Mouse (Mus musculus) cerebellum, adult 2 months (tissue): ENCODE results near the gene Rapgef2. TPM values are rescaled to one million over a fixed set of nuclear protein-coding genes. Genes with fewer than 3 reads are reported as not detected.
A peak's percentile ranks its signal among the peaks of the same experiment; 100 is the strongest.

Experiments
- DNase-seq, 2 experiments: peaks; one replicate each; pipeline ENCODE4 v3.0.0; 2021
- H3K27ac ChIP-seq: fragments of 200-500 bp; 2 replicates; pipeline ENCODE4 v1.5.1; 2012; ENCODE audit warnings: low read length, control low read depth, inconsistent platforms; ENCODE audit not compliant: insufficient read depth
- H3K27me3 ChIP-seq: fragments of 200-500 bp; 2 replicates; pipeline ENCODE4 v1.6.1; 2012; ENCODE audit warnings: inconsistent platforms, mild to moderate bottlenecking, low read length, moderate library complexity; ENCODE audit not compliant: control insufficient read depth, insufficient read depth
- H3K4me1 ChIP-seq: fragments of 200-500 bp; 2 replicates; pipeline ENCODE4 v1.6.1; 2011; ENCODE audit warnings: low read length; ENCODE audit not compliant: control insufficient read depth, insufficient read depth
- H3K4me3 ChIP-seq: fragments of 200-500 bp; replicated peaks from 2 replicates; pipeline ENCODE3; 2011; ENCODE audit warnings: mild to moderate bottlenecking, low read depth, low read length, control low read depth; ENCODE audit not compliant: insufficient read depth
- CTCF ChIP-seq: fragments of 200-500 bp; IDR thresholded peaks from 2 replicates; pipeline ENCODE4 v1.5.1; 2011; ENCODE audit warnings: low read depth, mild to moderate bottlenecking, control low read depth, low read length, moderate library complexity, borderline replicate concordance; ENCODE audit not compliant: insufficient read depth
- POLR2A ChIP-seq: fragments of 200-500 bp; IDR thresholded peaks from 2 replicates; pipeline ENCODE4 v1.6.1; 2011; ENCODE audit warnings: low read length, control low read depth, borderline replicate concordance; ENCODE audit not compliant: insufficient read depth
- WGBS: fragments of 180-500 bp; shearing (Covaris S2); methylation state at CpG from one replicate; pipeline ENCODE4 v1.1.7; 2018; 5-methylcytosine and 5-hydroxymethylcytosine counted together
- polyA plus RNA-seq: library from polyadenylated mRNA; depleted of rRNA; stranded (reverse); fragments of >200 nt; gene quantifications from 2 replicates; pipeline ENCODE4 v1.2.3, GENCODE M21; 2012

Gene Rapgef2
- polyA plus RNA-seq, 1 experiment: 30.5 TPM

DNA sequence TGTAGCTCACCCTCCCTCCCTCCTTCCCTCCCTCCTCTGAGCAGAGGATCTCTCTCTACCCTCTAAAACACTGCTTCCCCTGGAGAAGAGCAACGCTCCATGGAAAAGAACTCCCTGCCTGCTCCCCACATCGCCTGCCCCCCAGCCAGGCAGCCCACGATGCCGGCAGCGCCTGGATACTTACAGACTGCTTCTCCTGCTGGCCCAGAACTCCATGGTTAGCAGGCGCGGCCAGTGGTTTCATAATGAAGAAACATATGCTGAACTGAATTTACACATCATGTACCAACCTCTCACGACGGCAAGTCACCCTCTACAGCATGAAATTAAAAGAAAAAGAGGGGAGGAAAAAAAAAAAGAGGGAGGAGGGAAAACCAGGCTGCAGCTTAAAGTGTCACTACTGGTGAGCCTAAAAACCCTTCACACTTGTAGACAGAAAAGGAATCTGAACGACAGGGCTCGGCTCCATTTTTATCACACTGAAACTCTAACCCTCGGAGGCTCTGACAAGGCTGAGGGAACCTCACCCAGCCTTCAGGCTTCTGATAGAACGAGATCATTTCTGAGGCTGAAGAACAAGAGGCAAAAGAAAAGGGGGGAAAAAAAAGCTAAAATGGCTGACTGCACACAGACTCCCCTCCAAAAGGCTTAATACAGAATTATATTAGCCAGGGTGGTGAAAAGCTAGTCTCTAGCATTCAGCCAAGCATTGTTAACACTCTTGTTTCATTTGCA is 141.5 kb downstream of the Rapgef2 start:
- Histone ChIP-seq H3K4me1 (no peaks in the 10 kb centered on the region; the same call in 1 of the 2 replicates), H3K27me3 (no peaks in the 10 kb centered on the region), H3K27ac (peak overlapping the region; percentile 90), H3K4me3 (peak overlapping the region; percentile 72)
- no peak for TF ChIP-seq CTCF
- peak; percentile 26; the same call in 1 of the 2 replicates for TF ChIP-seq POLR2A
- 2% methylated on average over 13 of the region's 13 CpGs for WGBS
- peak; percentile 63 to 72 for DNase-seq

DNA sequence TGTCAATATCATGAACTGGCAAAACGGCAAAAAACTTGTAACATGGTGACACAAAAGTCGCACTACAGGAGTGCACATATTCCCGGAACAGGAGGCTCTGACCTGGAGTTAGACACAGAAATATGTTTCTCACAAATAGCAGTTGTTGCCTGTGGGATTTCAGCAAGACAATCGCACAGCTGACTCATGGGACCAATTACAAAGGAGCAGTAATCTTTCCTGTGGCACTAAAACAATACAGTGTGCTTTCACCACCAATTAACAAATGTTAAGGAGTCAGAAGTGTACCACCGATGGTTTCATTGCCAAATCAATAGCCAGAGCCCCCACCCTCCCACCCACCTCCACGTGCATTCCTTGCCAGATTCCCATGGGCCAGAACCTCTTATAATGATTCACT is 142.2 kb downstream of the Rapgef2 start:
- peak overlapping the region; percentile 34 for H3K4me3 ChIP-seq
- no peaks in the 10 kb centered on the region for H3K27me3 ChIP-seq
- DNase-seq: peak in 1 of 2 experiments; percentile 29
- no peak overlapping the region for H3K27ac ChIP-seq
- TF ChIP-seq CTCF: no peak
- TF ChIP-seq POLR2A: no peak
- WGBS: 32% methylated on average over 6 of the region's 6 CpGs
- no peaks in the 10 kb centered on the region; the same call in 1 of the 2 replicates for H3K4me1 ChIP-seq

DNA sequence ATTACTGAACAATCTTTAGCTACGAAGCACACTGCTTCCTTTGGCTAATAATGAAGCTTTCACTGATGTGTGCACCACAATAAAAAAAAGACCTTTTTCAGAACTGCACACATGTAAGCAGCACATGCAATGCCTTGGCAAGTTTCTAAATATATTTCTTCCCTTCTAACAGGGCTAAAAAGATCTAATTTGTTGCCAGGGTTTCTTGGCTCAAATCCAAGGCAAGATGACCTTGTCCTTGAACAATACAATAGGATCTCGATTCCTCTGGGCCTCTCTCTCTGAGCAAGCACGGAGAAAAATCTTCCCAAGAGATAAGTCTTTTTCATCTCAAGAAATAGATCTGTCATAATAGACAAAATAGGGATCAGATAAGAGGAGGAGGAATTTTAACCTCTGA is 147.1 kb downstream of the Rapgef2 start:
- WGBS: 28% methylated on average over 3 of the region's 3 CpGs
- peak in 1 of 2 experiments; percentile 42 for DNase-seq
- Histone ChIP-seq H3K4me1 (peaks cover 2% of the 10 kb centered on the region; the same call in 1 of the 2 replicates), H3K4me3 (no peak overlapping the region), H3K27ac (no peak overlapping the region; the same call in 1 of the 2 replicates), H3K27me3 (no peaks in the 10 kb centered on the region; the same call in 1 of the 2 replicates)
- no peak for TF ChIP-seq POLR2A

DNA sequence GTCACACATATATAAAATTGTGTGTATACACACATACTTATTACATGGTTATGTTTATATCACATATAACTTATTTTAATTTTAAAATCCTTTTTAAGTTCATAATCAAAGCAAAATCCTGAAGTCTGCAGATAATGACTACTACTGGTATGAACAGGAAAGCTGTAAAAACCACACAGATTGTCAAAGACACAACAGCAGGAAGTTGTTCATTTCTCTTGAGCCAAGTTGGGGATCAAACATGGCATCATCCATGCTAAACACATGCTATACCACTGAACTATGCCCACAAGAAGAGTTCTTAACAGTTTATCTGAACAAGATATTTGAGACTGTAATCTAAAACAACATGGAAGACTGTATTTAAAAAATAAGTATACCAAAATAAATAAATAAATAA is 147.7 kb downstream of the Rapgef2 start:
- Histone ChIP-seq H3K27me3 (no peaks in the 10 kb centered on the region; the same call in 1 of the 2 replicates), H3K4me1 (peaks cover 2% of the 10 kb centered on the region; the same call in 1 of the 2 replicates), H3K4me3 (no peak overlapping the region), H3K27ac (no peak overlapping the region)
- TF ChIP-seq CTCF (no peak), POLR2A (no peak)
- DNase-seq: no peak

DNA sequence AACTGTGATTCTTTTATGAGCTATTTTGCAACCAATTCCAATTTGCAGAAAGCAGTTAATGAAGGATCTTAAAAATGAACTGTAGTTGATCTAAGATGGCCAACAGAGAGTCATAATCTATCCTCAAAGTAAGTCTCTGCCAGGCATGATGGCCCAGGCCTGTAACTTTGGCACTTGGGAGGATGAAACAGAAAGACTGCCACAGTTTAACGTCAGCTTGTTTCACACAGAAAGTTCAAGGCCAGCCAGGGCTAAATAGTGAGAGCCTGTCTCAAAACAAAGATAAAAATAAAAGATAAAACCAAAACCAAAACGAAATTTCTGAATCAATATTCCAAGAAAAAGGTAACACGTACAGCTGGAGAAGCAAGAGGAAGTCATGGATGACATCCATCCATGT is 155.3 kb downstream of the Rapgef2 start:
- no peak overlapping the region for H3K4me3 ChIP-seq
- no peaks in the 10 kb centered on the region for H3K27me3 ChIP-seq
- TF ChIP-seq CTCF (no peak), POLR2A (no peak)
- peaks cover 4% of the 10 kb centered on the region for H3K4me1 ChIP-seq
- no peak for DNase-seq
- H3K27ac ChIP-seq: no peak overlapping the region
- 77% methylated on average over 3 of the region's 3 CpGs for WGBS

DNA sequence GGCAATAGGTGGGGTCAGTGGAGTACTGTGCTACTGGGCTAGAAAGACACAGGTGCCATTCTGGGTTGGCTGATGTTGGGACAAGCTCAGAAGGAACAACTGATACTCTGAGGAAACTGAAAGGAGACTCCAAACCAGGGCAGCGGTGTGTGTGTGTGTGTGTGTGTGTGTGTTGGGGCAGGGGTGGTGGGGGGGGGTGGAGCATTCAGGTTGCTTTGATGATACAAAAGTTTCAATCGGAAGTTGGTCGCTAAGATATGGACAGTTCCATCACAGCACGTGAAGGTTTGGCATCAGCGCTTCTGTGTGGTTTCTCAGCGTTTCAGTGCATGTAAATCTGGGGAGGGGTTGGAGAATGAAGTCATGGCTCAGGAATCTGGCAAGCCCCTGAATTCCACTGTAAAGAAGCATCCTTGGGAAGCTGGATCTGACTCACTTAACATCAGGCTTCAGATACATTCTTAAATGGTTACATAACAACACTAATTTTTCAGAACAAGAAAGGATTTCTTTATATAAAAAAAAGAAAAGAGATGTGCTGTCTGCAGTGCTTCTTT is 157.2 kb downstream of the Rapgef2 start:
- no peaks in the 10 kb centered on the region for H3K27me3 ChIP-seq
- no peak overlapping the region for H3K4me3 ChIP-seq
- WGBS: 49% methylated on average over 6 of the region's 6 CpGs
- TF ChIP-seq POLR2A (no peak), CTCF (no peak)
- H3K27ac ChIP-seq: no peak overlapping the region
- DNase-seq: no peak
- H3K4me1 ChIP-seq: peaks cover 2% of the 10 kb centered on the region

DNA sequence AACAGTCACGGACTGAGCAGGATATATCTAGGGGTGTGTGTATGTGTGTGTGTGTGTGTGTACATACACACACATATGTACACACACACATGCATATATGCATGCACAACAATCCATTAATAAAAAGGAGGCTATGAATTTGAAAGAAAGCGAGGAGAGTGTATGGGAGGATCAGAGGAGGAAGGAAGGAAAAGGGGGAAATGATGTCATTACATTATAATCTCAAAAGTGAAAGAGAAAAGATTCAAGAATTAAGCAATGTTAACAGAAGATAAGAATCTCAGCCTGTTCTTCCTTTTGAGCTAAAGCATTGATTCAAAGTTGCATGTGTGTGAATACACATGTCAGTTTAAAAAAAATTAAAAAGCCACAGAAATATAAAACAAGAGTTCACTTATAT is 158.5 kb downstream of the Rapgef2 start:
- Histone ChIP-seq H3K4me1 (peaks cover 2% of the 10 kb centered on the region), H3K27ac (no peak overlapping the region), H3K27me3 (no peaks in the 10 kb centered on the region), H3K4me3 (no peak overlapping the region)
- TF ChIP-seq CTCF (no peak), POLR2A (no peak)
- no peak for DNase-seq
- WGBS: 87% methylated on average over 2 of the region's 2 CpGs

DNA sequence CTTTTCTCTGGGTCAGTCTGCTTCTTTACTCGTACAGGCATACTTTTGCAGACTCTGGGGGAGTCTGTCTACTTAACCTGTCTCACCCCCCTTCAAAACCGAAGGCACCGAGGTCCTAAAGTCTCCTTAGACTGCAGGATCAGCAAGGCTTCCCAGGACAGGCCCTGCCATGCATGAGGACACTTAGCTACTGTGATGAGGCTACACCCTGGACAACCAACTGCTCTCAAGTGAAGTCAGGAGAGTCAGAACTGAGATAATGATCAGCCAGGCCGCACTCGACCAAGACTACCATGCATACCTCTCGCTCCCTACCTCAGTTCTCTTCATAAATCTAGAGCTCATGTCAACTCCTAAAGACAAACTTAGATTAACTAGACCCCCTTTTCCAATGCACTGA is 159.5 kb downstream of the Rapgef2 start:
- 95% methylated on average over 6 of the region's 6 CpGs for WGBS
- Histone ChIP-seq H3K4me3 (no peak overlapping the region), H3K27me3 (no peaks in the 10 kb centered on the region), H3K4me1 (peaks cover 2% of the 10 kb centered on the region), H3K27ac (no peak overlapping the region)
- no peak for DNase-seq
- TF ChIP-seq POLR2A (no peak), CTCF (no peak)

DNA sequence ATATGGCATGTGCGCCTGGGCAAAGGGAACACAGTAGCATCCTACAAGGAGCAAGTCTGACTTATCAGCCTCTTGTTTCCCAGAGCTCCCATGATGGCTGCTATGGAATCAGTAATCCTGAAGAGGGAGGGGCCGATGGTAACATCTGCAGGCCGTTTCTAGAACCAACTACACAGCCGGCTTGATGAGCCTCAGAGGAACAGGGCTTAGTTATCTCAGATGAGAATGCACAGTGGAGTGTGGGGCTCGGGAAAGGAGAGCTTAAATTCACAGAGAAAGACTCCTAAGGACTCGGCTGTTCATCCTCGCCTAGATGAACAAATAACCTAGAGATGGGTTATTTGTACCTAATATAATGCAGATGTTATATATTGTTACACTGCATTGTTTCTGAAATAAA is 164.9 kb downstream of the Rapgef2 start:
- no peak overlapping the region for H3K4me3 ChIP-seq
- H3K27me3 ChIP-seq: no peaks in the 10 kb centered on the region
- DNase-seq: no peak
- no peaks in the 10 kb centered on the region for H3K4me1 ChIP-seq
- 86% methylated on average over 7 of the region's 7 CpGs for WGBS
- no peak overlapping the region for H3K27ac ChIP-seq
- TF ChIP-seq CTCF (no peak), POLR2A (no peak)
